Mouse (Mus musculus) heart, embryonic 10.5 days (tissue): ENCODE results near the gene Gramd1c. TPM values are rescaled to one million over a fixed set of nuclear protein-coding genes. Genes with fewer than 3 reads are reported as not detected.

Experiments used
- DNase-seq: peaks from one replicate; pipeline ENCODE4 v3.0.0-alpha.2; 2017; ENCODE audit warnings: low spot score
- H3K27ac ChIP-seq: fragments of 300-500 bp; sonication (generic); 2 replicates; pipeline ENCODE4 v1.5.1; 2016; ENCODE audit warnings: mild to moderate bottlenecking
- H3K27me3 ChIP-seq: fragments of 300-500 bp; sonication (generic); 2 replicates; pipeline ENCODE4 v1.6.1; 2016; ENCODE audit warnings: mild to moderate bottlenecking; ENCODE audit not compliant: poor library complexity, insufficient read depth, severe bottlenecking
- H3K36me3 ChIP-seq: fragments of 300-500 bp; sonication (generic); 2 replicates; pipeline ENCODE4 v1.6.1; 2016; ENCODE audit warnings: mild to moderate bottlenecking, moderate library complexity
- H3K4me1 ChIP-seq: fragments of 300-500 bp; sonication (generic); 2 replicates; pipeline ENCODE4 v1.6.1; 2016; ENCODE audit warnings: mild to moderate bottlenecking
- H3K4me3 ChIP-seq: fragments of 300-500 bp; sonication (generic); 2 replicates; pipeline ENCODE4 v1.5.1; 2016; ENCODE audit warnings: mild to moderate bottlenecking, moderate library complexity
- H3K9me3 ChIP-seq: fragments of 300-500 bp; sonication (generic); 2 replicates; pipeline ENCODE4 v1.6.1; 2016; ENCODE audit warnings: mild to moderate bottlenecking, moderate library complexity
- WGBS: fragments of 180-500 bp; shearing (Covaris S2); methylation state at CpG from one replicate; pipeline ENCODE4 v1.1.7; 2016; 5-methylcytosine and 5-hydroxymethylcytosine counted together
- polyA plus RNA-seq: library from polyadenylated mRNA; unstranded; fragments of >200 nt; fragmentation: Nextera tagmentation; extraction: Ambion mirVana; gene quantifications from 2 replicates; pipeline ENCODE4 v1.2.1, GENCODE M21; 2016

Gramd1c gene
- polyA plus RNA-seq, 1 experiment from 2014 or later: 8.1 TPM

DNA sequence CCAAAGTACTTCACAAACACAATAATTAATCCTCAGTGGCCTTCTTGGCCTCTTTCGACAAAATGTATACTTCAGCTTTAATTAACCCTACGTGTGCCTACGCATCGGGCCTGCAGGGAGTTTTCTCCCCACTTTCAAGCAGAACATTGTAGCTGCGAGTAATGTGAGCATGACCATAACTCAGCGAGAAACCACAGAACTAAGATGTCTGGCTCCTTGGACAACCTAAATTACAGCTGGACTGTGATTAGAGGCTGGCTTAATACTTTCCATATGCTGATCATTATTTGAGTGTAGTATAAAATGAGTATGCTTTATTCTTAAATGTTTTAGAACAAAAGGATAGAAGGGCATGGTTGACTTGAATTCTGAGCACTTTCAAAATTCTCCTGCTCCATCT is 9.9 kb downstream of the Gramd1c start:
- no peak for DNase-seq
- Histone ChIP-seq H3K36me3 (no peaks in the 10 kb centered on the region), H3K4me3 (no peak overlapping the region), H3K27me3 (no peaks in the 10 kb centered on the region), H3K9me3 (no peaks in the 10 kb centered on the region), H3K27ac (no peak overlapping the region), H3K4me1 (no peaks in the 10 kb centered on the region)
- 77% methylated on average over 6 of the region's 6 CpGs for WGBS

- 79% methylated on average over 6 of the region's 6 CpGs for WGBS
- H3K36me3 ChIP-seq: no peaks in the 10 kb centered on the region
- H3K27ac ChIP-seq: no peak overlapping the region
- no peaks in the 10 kb centered on the region for H3K4me1 ChIP-seq
- H3K27me3 ChIP-seq: no peaks in the 10 kb centered on the region
- H3K9me3 ChIP-seq: no peaks in the 10 kb centered on the region
- no peak overlapping the region for H3K4me3 ChIP-seq
- DNase-seq: no peak
Measured at GRCm38 (mm10) chr16:44052390-44052789, 10.8 kb downstream of the Gramd1c start.

DNA sequence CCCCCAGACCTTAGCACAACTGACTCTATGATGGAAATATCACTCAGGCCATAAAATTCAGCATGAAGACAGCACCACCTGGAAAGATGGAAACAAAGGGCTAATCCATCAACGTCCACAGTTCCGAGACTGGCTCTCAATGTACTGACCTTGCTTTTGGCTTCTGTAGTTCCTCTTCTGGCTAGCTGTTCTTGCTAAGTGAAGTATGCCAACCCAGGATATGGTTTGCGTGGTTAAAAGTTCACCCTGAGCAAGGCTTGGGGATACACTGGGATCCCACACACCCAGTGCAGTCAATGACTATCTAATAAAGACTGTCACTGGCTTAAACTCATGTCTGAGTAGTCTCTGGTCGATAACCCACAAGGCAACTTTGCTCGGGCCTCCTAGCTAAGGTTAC is 13.0 kb downstream of the Gramd1c start:
- no peaks in the 10 kb centered on the region for H3K27me3 ChIP-seq
- H3K36me3 ChIP-seq: 0 out of 2 replicates have a peak, but pooled peaks cover 2% of the 10 kb centered on the region
- no peaks in the 10 kb centered on the region for H3K9me3 ChIP-seq
- no peak overlapping the region for H3K4me3 ChIP-seq
- 81% methylated on average over 5 of the region's 5 CpGs for WGBS
- DNase-seq: no peak
- no peak overlapping the region for H3K27ac ChIP-seq
- no peaks in the 10 kb centered on the region for H3K4me1 ChIP-seq

GRCm38 (mm10) chr16:44039112-44039511 is 24.0 kb downstream of the Gramd1c start:
- H3K27ac ChIP-seq: no peak overlapping the region
- H3K27me3 ChIP-seq: no peaks in the 10 kb centered on the region
- no peaks in the 10 kb centered on the region for H3K9me3 ChIP-seq
- H3K36me3 ChIP-seq: peaks cover 2% of the 10 kb centered on the region; the same call in 1 of the 2 replicates
- 76% methylated on average over 4 of the region's 4 CpGs for WGBS
- H3K4me1 ChIP-seq: no peaks in the 10 kb centered on the region; the same call in 1 of the 2 replicates
- H3K4me3 ChIP-seq: no peak overlapping the region
- DNase-seq: peak; percentile 52

GRCm38 (mm10) chr16:44035221-44035620 is 27.9 kb downstream of the Gramd1c start:
- no peak overlapping the region for H3K27ac ChIP-seq
- H3K27me3 ChIP-seq: no peaks in the 10 kb centered on the region
- WGBS: 69% methylated on average over 3 of the region's 3 CpGs
- peaks cover 2% of the 10 kb centered on the region; the same call in 1 of the 2 replicates for H3K36me3 ChIP-seq
- H3K4me1 ChIP-seq: no peaks in the 10 kb centered on the region; the same call in 1 of the 2 replicates
- no peak overlapping the region for H3K4me3 ChIP-seq
- DNase-seq: peak; percentile 53
- H3K9me3 ChIP-seq: no peaks in the 10 kb centered on the region

- Histone ChIP-seq H3K4me3 (no peak overlapping the region), H3K4me1 (no peaks in the 10 kb centered on the region; the same call in 1 of the 2 replicates), H3K9me3 (no peaks in the 10 kb centered on the region), H3K36me3 (no peaks in the 10 kb centered on the region), H3K27me3 (no peaks in the 10 kb centered on the region), H3K27ac (no peak overlapping the region)
- peak; percentile 68 for DNase-seq
- 71% methylated on average over 5 of the region's 5 CpGs for WGBS
Measured at GRCm38 (mm10) chr16:44033365-44033764, 29.8 kb downstream of the Gramd1c start.

GRCm38 (mm10) chr16:44029273-44029672 is 33.9 kb downstream of the Gramd1c start:
- WGBS: 40% methylated on average over 2 of the region's 2 CpGs
- Histone ChIP-seq H3K27ac (no peak overlapping the region), H3K4me3 (no peak overlapping the region), H3K36me3 (no peaks in the 10 kb centered on the region), H3K27me3 (no peaks in the 10 kb centered on the region), H3K4me1 (no peaks in the 10 kb centered on the region; the same call in 1 of the 2 replicates), H3K9me3 (no peaks in the 10 kb centered on the region)
- no peak for DNase-seq

DNA sequence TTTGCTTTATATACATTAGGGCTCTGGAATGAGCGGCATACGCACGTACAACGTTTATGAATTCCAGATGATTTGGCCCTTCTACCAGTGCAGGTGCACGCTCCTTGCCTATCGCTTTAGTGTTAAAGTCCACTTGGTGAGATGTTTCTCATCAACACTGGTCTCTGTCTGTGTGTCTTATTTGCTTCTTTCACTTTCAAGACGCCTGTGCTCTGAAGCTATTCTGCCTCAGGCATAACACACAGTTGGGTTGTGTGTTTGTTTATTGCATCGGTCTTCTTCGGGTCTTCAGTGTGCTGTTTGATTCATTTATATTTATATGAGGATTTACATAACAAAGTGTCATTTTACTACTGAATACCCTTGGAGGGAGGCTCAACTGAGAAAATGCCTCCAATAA is 36.3 kb downstream of the Gramd1c start:
- Histone ChIP-seq H3K4me3 (no peak overlapping the region), H3K4me1 (no peaks in the 10 kb centered on the region), H3K36me3 (no peaks in the 10 kb centered on the region), H3K9me3 (no peaks in the 10 kb centered on the region), H3K27me3 (no peaks in the 10 kb centered on the region), H3K27ac (no peak overlapping the region)
- no peak for DNase-seq
- 89% methylated on average over 9 of the region's 9 CpGs for WGBS

DNA sequence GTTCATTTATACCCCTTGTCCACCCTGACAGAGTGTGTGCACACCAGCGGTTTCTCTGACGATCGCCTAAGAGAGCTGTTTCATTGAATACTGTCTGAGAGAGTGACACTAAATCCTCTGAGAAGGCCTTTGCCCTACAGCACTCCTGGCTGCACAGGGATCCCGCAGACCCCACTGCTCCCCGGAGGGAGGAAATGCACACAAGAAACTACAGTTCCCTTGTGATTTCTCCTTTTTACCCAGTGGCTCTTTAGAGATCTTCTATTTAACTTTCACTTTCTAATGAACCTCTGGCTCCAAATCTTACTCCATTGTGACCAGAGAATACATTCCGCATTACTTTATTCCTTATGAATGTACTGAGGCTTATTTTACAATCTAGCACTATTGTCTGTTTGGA is 36.9 kb downstream of the Gramd1c start:
- Histone ChIP-seq H3K4me1 (no peaks in the 10 kb centered on the region), H3K9me3 (no peaks in the 10 kb centered on the region)
- WGBS: 65% methylated on average over 6 of the region's 6 CpGs

GRCm38 (mm10) chr16:44018986-44019548 is 44.1 kb downstream of the Gramd1c start:
- 0 out of 2 replicates have a peak overlapping the region, but pooled peaks have one; percentile 8 for H3K4me3 ChIP-seq
- 71% methylated on average over 2 of the region's 2 CpGs for WGBS
- H3K27me3 ChIP-seq: no peaks in the 10 kb centered on the region
- no peak for DNase-seq
- H3K36me3 ChIP-seq: no peaks in the 10 kb centered on the region
- no peaks in the 10 kb centered on the region for H3K9me3 ChIP-seq
- peaks cover 16% of the 10 kb centered on the region; the same call in 1 of the 2 replicates for H3K4me1 ChIP-seq
- H3K27ac ChIP-seq: peak overlapping the region; percentile 73

More for the DNA sequence above, 36.9 kb downstream of the Gramd1c start:
- no peak for DNase-seq
- Histone ChIP-seq H3K27me3 (no peaks in the 10 kb centered on the region), H3K4me3 (no peak overlapping the region), H3K36me3 (no peaks in the 10 kb centered on the region), H3K27ac (no peak overlapping the region)

DNA sequence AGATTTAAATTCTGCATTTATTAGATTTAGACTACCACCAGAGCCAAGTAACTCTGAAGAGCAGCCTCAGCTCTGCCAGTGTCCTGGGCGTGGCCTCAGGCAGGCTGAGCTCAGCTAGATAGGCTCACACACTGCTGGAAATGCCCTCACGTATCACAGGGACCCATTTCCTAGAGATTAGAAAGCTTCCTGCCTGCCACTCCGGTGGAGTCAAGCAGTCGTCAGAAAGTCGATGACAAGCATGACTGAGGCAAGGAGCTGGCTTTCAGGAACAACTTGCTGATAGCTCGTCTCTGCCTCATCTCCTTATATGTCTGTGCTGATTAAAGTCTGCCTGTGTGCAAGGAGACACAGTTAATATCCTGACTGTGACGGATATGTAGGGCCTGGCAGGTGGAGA is 44.8 kb downstream of the Gramd1c start:
- Histone ChIP-seq H3K9me3 (no peaks in the 10 kb centered on the region), H3K27ac (peak overlapping the region; percentile 73; the same call in 1 of the 2 replicates), H3K36me3 (no peaks in the 10 kb centered on the region), H3K4me1 (peaks cover 16% of the 10 kb centered on the region; the same call in 1 of the 2 replicates), H3K27me3 (no peaks in the 10 kb centered on the region), H3K4me3 (0 out of 2 replicates have a peak overlapping the region, but pooled peaks have one; percentile 8)
- 6% methylated on average over 7 of the region's 7 CpGs for WGBS
- peak; percentile 92 for DNase-seq

DNA sequence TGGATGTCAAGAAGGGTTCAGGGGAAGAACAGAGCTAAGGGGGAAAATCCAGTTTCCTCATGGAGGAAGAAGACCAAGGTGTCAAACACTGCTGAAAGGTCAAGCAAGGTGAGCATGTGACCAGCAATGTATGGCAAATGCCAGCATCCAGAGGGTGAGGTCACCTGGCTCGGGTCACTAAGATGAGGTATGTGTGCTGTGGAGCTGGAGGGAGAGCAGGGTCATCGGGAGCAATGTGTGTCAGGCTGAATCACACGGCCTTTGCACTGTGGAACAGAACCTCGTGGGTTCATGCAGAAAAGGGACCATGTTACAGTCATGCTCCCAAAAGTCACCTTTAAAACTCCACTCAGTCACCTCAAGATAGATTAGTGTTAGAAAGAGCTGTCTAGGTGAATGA is 45.4 kb downstream of the Gramd1c start:
- peaks cover 16% of the 10 kb centered on the region; the same call in 1 of the 2 replicates for H3K4me1 ChIP-seq
- H3K27me3 ChIP-seq: no peaks in the 10 kb centered on the region
- H3K27ac ChIP-seq: 0 out of 2 replicates have a peak overlapping the region, but pooled peaks have one; percentile 64
- H3K9me3 ChIP-seq: no peaks in the 10 kb centered on the region
- DNase-seq: no peak
- 77% methylated on average over 4 of the region's 4 CpGs for WGBS
- no peak overlapping the region for H3K4me3 ChIP-seq
- no peaks in the 10 kb centered on the region for H3K36me3 ChIP-seq

- Histone ChIP-seq H3K9me3 (no peaks in the 10 kb centered on the region), H3K4me3 (peak overlapping the region; percentile 51), H3K4me1 (peaks cover 16% of the 10 kb centered on the region; the same call in 1 of the 2 replicates), H3K27ac (peak overlapping the region; percentile 42; the same call in 1 of the 2 replicates), H3K36me3 (peaks cover 5% of the 10 kb centered on the region), H3K27me3 (no peaks in the 10 kb centered on the region)
- peak; percentile 88 for DNase-seq
- WGBS: 7% methylated on average over 11 of the region's 11 CpGs
Measured at GRCm38 (mm10) chr16:44016164-44016563, 47.0 kb downstream of the Gramd1c start.
